Mouse (Mus musculus): Measurements from ENCODE around the gene Lag3. TPM values are rescaled to one million over a fixed set of nuclear protein-coding genes. Genes with fewer than 3 reads are reported as not detected.
"Not testable (repeated sequence)": the region's sequence is repeated elsewhere in the genome, so short reads cannot be mapped to it uniquely, and the experiment has no call there.

The Lag3 gene
- total RNA-seq, 4 experiments from 2014 or later, result 0.31 TPM; not detected in 3

DNA sequence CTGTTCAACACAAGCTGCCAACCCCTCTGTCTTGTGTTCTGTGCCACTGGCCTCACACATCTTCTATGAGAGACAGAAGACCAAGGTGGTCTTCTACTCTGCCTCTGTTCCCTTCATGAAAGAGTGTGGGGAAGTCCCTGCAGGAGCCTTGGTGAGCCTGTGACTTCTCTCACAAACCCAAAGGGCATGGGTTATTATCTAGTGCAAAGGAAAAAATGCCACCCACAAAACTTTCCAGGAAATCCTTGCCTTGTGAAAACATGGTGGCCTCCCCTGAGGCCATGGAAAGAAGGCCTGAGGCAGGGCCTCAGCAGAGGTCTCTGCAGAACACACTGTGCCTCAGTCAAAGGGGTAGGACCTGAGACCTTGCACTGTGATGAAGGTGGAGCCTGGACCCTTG is 9.7 kb downstream of the Lag3 start:
- DNase-seq (ENCODE audit: low spot score in 2 of 2), result no peak

DNA sequence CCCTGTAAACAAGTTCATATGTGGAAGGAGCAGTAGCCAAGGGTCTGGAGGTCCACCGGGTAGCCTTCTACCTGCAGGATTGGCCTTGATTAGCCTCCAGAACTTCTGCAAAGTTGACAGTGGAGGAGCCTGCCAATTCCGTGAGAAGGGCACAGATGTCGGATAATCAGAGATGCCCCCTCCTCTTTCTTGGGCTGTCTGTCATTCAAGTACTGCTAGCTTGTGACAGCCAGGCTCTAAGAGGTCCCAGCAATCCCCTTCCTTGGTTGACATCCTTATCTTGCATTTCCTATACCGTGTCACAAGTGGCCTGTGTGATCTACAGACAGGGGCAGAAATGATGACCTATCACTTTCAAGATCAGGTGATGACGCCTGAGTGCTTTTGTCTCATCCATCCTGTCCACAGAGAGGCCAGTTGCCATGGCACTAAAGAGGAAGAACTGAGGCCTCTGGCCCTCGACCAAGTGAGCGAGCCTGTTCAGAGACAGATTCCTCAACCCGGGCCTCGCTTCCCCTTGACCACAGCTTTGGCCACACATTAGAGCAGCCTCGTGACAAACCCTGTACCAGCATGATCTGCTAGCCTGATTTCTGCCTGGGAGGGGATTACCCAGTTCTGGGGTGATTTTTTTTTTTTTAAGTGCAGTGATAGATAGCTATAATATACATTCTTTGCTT is 10.6 kb downstream of the Lag3 start:
- no peak for DNase-seq (ENCODE audit: low spot score in 2 of 2)

DNA sequence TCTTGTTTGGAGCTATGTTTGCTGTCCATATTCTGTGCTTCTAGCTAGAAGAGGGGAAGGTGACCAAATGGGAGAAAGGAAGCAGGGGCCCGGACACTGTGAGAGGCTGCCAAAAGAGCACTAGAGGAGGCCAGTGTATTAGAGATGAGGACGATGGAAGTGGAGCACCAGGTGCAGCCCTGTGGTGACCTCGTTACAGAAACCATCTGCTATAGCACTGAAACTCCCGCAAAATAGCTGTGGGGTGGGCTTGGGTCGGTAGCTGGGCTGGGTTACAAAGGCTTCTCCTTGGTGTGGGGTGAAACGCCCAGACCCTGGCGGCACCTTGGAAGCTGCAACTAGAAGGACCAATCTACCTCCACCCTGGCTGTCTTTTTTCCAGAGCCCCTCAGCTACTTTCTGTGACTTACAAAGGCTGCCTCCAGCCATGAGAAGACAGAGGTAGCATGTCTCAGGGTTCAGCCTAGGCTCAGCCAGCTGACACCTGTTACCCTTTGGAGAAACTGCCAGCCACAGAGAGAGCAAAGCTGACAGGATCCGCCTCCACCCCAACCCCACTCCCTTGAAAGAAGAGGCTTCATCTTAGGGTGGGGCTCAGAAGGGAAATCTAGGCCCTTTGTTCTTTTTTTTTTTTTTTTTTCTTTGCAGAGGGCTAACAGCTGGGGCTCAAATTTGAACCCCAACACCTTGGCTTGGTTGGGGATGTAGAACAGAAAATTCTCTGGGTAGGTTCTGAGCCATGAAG is 11.3 kb downstream of the Lag3 start:
- DNase-seq (ENCODE audit: low spot score in 2 of 2), result no peak

DNA sequence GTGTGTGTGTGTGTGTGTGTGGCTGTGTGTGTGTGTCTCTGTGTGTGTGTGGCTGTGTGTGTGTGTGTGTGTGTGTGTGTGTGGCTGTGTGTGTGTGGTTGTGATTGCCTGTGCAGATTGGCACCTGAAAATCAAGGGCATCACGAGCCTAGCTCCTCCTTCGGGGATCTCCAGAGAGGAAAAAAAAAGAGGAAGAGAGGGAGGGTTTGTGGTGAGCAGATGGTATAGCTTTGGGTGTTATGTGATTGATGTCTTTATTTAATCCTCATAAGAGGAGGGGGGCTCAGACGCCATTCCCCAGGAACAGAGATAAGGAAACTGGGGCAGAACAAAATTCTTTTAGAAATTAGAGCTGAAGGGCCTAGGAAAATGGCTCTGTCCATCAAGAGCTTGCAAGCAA is 13.1 kb downstream of the Lag3 start:
- DNase-seq (ENCODE audit: low spot score in 2 of 2), result no peak

DNA sequence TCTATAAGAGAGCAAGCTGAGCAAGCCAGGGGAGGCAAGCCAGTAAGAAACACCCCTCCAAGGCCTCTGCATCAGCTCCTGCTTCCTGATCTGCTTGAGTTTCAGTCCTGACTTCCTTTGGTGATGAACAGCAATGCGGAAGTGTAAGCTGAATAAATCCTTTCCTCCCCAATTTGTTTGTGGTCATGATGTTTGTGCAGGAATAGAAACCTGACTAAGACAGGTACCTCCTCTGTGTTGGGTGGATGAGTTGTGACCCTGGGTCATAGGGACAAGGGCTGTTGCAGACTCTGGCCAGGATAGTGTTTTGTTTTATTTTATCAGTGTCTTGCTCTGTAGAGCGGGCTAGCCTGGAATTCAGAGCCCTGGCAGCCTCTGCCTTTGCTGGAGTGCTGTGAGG is 17.4 kb downstream of the Lag3 start:
- not testable (repeated sequence) for DNase-seq (ENCODE audit: low spot score in 2 of 2)

DNA sequence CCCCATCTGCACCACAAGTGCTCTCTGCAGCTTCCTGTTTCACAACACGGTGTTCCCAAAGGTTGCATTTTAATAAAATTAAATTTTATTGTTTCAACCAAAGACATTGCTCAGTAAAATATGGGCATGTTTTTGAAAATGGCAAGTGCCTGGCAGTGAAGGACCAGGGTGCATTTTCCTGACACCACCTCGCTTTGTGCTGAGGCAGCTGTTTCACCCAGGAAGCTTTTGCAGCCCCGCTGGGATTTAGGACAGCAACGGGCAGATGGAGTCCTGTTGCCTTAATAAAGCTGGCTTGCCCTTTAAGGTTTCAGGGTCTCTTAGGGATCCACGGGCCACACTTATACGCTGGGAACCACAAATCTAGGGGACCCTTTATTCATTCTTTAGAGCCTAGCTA is 20.5 kb downstream of the Lag3 start:
- no peak for DNase-seq (ENCODE audit: low spot score in 2 of 2)

DNA sequence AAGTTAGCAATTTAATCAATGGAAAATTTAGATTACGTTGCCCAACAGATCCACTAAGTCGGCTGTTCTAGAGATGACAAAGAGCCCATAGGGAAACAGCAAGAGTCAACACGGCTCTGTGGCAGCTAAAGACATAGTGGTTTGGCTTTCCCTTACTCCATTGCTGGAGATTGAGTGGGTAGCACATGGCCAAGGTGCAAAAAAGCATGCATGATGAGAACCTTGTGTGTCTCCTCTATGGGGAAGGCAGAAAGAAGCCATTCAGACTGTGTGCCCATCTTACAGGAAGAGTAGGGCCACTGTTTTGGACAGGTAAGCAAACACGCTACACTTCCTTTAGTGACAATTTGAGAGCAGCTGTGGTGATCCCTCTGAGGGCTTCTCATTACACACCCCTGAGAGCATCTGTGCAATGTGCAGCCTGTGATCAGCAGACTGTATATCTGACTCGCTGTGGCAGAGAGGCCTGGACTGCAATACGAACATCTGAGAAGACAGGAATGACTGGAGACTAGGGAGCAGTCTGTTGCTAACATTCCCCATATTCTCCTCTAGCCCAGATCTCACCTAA is 22.9 kb downstream of the Lag3 start:
- no peak for DNase-seq (ENCODE audit: low spot score in 2 of 2)

DNA sequence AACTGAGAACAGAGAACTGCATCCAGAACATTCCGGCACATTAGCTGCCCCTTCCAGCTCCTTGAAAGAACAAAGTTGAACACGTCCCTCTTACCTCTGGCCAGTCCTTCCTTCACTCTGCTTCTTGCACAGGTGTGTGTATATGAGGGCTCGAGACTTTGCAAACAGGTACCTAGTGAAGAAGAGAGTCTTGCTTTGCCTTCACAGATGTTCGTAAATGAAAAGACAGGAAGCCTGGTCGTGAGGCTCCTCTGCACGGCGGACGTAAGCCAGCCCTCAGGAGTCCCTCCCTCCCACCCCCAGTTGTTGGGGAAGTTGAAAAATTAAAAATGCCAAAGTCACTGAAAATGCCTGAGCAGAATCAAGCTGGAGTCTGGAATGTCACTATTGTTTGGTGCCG is 23.5 kb downstream of the Lag3 start, which contains the start of gene Cd4:
TSS of gene Cd4 (minus strand) at position 236 of the 400 bp plus-strand sequence.
- DNase-seq (ENCODE audit: low spot score in 2 of 2), result no peak

DNA sequence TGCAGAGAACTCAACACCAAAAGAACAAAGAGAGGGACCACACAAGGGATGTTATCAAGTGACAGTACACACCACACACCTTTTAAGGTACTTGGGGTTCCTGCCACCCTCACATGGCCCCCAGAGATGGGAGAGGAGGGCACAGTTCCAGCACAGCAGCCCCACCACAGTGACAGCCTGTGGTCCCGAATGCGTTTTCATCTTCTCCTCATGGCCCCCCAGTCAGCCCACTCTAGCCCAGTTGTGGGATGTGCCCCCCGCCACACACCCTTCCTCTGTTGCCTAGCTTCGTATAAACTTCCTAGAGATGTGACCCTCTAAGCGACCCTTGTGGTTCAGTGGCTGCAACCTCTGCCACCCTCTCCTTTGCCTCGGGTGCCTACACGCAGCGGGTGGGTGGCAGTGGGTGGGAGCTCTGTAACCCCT is 25.5 kb downstream of the Lag3 start:
- no peak for DNase-seq (ENCODE audit: low spot score in 2 of 2)

DNA sequence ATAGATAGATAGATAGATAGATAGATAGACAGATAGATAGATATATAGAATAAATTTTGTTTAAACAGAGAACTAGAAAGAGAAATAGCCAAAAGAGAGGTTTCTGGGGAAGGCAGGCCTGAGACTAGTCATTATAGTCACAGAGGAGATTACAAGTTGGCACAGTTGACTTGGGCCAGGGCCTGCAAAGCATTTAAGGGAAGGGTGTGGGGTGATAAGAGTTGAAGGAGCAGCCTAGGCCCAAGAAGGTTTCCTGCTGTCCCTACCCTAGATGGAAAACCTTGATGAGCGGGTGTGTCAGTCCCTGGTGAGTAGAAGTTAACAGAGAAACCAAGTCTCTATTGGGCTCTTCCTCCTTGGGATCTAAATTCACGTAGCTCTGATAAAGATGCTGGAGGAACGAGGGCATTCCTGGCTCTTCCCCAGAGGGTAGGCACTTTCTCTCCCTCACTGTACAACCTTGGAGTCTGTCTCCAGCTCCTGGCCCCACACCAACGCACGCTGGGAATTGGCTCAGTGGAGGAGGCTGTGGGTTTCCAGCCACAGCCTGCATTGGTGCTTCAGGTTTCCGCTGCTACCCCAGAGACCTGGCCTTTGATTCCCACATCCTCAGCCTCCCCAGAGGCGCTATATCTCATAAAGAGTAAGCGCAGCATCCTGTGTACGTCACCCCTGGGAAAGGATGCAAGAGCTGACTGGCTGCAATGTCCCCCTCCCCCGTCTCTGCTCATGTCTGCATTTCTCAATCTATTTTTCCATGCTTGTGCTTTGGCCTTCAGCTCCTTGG is 26.6 kb downstream of the Lag3 start:
- DNase-seq (ENCODE audit: low spot score in 2 of 2), result no peak

DNA sequence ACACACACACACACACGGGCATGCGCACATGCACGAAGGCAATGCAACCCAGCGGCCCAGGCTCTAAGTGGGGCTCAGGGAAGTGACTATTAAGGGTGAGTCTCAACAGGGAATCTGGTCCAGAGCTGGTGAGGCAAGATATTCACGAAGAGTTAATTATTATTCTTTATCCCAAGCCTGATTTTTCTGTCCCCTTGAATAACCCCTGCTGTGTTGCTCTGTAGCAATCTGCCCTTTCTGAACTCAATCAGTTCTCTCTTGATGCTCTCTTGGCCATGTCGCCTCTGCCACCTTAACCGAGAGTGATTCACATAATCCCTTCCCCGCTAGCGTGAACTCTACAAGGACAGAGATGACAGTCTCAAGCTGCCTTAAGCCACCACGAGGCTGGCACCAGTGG is 28.2 kb downstream of the Lag3 start:
- DNase-seq (ENCODE audit: low spot score in 2 of 2), result no peak

DNA sequence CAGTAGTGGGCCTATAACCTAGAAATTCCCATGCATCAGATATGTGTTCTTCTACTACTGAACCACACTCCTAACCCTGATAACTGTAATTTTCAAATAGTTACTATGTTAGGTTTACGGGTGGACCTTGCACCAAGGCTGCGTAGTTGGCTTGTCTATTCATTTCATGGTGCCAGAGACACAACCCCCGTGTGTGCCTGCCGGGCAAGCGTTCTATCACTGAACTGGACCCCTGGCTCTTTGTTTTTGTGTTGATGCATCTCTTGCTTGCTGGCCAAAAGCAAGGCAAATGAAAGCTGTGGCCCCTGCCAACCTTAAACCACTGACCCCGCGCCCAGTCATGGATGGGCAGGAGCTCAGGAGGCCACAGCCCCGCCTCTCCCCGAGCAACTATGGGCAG is 29.7 kb downstream of the Lag3 start:
- DNase-seq (ENCODE audit: low spot score in 2 of 2), result no peak

DNA sequence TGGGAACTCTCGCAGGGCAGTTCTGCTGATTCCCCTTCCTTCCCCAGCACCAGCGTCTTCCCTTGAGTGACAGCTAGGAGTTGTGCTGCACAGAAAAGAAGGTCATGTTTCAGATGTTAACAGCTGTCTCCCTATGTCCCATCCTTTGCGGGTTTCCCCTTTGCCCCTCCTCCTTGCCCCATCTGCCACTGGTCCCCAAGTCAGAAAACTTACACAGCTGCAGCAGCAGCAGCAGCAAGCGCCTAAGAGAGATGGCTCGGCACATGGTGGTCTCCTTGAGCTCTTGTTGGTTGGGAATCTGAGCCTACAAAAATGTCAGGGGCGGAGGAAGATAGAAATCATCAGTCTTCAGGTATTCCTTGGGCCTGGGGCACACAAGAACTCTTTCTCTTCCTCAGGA is 32.1 kb downstream of the Lag3 start:
- DNase-seq (ENCODE audit: low spot score in 2 of 2), result no peak

DNA sequence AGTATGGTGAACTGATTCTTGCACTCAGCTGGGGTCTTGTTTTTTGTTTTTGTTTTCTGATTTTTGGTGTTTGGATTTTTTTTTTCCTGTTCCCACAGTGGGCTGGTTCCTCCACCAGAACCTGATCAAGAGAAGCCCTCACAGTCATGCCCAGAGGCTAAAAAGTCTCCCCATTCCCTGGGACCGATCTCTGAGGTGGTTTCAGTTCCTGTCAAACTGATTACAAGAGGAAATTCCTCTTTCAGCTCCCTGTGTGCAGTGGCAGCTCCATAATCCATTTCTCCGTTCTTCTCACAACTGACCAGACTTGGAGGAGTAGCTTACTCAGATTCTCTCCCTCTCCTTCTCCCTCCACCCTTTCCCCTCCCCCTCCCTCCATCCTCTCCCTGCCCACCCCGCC is 37.2 kb downstream of the Lag3 start:
- no peak for DNase-seq (ENCODE audit: low spot score in 2 of 2)

DNA sequence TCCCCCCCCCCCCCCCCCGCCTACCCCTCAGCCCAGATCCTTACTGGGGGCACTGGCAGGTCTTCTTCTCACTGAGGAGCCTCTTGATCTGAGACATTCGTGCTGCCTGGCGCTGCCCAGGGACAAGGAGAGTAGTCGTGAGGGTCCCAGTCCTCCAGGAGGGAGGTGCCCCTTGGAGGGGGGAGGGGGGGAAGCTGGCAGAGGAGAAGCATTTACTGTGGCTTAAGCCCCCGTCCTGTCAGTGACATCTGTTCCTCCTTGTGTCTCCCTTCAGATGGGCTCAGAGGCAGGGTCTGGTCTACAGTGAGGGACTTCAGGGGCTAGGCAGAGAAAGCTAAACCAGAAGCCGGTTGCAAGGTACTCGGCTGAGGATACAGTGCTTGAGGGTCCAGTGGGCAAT is 44.9 kb downstream of the Lag3 start:
- no peak for DNase-seq (ENCODE audit: low spot score in 2 of 2)

DNA sequence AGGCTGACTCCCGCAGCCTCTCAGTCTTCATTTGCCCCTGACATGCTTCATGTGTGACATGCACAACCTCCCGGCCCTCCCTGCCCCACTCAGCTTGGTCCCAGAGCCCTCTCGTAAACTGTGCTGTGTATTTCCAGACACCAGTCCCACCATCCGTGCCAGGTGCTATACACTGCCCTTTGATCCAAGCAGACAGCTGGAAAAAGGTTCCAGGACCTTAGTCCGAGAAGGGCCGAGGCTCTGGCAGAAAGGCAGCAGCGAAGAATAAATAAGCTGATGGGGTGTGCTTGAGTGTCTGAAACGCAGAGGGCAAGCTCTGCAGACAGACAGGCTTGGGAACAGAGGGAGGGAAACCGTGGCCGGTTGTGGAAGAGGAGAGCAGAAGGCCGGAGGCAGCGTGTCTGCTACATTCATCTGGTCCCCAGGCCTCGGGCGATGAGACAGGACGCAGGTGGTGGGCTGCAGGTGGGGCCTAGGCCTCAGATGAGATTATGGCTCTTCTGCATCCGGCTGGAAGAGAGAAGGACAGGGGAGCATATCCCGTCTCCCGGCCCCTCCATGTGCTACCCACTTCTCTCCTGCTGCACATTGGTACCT is 45.6 kb downstream of the Lag3 start:
- DNase-seq (ENCODE audit: low spot score in 2 of 2), result no peak

DNA sequence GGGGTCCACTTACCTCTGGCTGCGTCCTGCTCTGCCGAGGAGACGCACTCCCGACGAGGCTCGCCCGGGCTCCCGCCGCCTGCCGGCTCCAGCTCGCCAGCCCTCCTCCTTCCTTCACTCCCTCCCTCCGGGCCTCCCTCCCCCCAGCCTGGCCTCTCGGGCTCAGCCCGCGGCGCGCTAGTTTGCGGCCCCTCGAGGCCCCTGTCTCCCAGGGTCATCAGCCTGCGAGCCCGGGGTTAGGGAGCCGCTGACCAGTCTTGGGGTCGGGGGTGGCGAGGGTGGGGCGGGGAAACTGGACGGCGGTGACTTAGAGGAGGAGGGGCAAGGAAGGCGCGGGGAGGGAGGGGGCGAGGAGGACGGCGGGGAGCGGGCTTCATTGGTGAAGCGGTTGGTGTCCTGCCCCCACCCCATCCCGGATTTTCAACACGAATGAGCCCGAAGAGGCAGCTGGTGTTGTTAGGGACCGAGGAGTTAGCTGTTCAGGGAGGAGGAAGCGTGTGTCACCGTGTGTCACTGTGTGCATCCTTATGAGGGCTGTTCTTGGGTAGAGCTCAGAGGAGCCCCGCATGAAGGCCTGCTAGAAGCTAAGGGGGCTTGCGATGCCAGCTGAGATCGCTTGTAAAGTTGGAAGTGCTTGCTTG is 47.7 kb downstream of the Lag3 start, which contains the start of gene Gpr162:
TSS of gene Gpr162 (minus strand) at position 326 of the 641 bp plus-strand sequence.
- DNase-seq (ENCODE audit: low spot score in 2 of 2), result peak in 1 of 2 experiments; percentile 24

DNA sequence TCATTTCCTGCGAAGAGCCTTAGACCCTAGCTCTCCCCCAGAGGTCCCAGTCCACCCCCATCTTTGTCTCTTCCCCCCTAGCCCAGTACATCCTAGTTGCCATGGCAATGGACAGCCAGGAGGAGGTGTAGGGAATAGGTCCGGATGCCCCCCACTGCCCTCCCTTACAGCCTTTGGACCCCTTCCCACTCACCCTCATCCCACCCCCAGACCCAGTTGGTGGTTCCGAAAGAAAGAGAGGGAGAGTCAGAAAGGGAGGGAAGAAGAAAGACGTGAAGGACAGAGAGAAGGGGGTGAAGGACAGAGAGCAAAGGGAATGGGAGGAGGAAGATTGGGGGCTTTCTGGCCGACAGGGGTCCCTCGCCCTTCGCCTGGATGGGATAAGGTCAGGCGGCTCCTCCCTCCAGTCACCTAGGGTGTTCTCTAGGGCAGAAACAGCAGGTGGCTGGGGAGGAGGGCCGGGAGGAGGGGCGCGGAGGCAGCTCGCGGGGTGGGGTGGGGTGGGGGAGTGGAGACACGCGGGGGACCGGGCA is 48.3 kb downstream of the Lag3 start:
- DNase-seq (ENCODE audit: low spot score in 2 of 2), result no peak

DNA sequence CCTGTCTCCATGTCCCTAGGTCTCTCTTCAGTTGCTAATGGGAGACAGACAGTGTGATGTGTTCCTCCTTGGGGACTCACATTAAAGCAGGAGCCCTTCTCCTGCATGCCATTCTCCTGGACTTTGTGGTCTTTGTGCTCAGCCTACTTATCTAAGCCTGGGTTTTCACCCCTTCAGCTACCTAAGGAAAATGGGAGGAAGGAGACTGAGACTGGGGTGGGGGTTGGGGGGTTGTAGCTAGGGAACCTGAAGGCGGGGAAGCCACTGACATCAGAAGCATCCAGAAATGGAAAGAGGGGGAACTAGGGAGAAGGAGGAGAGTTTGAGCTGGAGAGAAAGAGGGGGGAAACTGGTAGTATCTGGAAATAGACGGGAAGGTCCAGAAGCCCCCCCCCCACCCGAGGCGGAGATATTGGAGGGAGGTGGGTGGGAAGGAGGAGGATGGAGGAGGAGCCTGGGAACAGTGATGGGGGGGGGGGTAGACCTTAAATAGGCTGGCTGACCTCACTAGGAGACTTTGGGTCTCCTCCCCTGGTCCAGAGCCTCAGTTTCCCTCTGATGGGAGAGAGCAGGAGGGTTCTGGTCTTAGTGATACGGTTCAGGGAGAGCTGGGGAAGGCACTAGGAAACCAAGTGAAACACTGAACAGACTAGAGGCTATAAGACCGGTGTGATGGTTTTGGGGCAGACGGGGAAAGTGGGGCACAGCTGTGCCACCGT is 48.9 kb downstream of the Lag3 start:
- no peak for DNase-seq (ENCODE audit: low spot score in 2 of 2)

DNA sequence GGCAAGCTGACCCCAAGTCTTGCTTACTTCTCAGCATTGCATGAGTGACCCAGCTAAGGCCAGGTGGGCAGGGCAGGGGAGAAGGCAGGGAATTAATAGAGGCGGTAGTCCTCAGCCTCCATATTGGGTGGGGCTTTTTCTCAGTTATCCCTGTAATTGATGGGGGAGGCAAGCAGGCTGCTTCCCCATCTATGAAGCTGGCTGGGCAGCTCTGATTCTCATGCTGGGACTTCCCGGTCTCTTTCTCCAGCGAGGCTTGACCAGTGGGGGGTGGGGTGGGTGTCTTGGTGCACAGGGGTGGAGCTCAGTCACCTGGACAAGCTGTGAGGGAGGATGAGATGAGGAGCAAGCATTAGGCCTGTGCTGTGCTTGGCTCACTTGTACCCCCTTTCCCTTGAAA is 49.7 kb downstream of the Lag3 start:
- DNase-seq (ENCODE audit: low spot score in 2 of 2), result no peak
